Mouse (Mus musculus): ENCODE measurements around the gene Adh5.

- TF ChIP-seq GABPA (IDR thresholded peaks at IDR 0.05; ENCODE audit: low read depth, low read length) (no peak), ZNF384 (IDR thresholded peaks at IDR 0.05; ENCODE audit: low read depth, low read length) (no peak), EP300 (IDR thresholded peaks at IDR 0.05; ENCODE audit: low read depth in 1 of 2, low read length in 2 of 2) (no peak)
These were observed 17.4 kb downstream of the Adh5 start for GRCm38 (mm10) chr3:138460260-138460659.
